Mouse (Mus musculus) spleen, postnatal 10 days (tissue): ENCODE results near the gene B430305J03Rik.

ENCODE experiments used
- DNase-seq, 2 experiments: peaks; one replicate each; pipeline ENCODE4 v3.0.0; 2021 to 2022; ENCODE audit warnings: low spot score in 2 of 2

Gene B430305J03Rik

DNA sequence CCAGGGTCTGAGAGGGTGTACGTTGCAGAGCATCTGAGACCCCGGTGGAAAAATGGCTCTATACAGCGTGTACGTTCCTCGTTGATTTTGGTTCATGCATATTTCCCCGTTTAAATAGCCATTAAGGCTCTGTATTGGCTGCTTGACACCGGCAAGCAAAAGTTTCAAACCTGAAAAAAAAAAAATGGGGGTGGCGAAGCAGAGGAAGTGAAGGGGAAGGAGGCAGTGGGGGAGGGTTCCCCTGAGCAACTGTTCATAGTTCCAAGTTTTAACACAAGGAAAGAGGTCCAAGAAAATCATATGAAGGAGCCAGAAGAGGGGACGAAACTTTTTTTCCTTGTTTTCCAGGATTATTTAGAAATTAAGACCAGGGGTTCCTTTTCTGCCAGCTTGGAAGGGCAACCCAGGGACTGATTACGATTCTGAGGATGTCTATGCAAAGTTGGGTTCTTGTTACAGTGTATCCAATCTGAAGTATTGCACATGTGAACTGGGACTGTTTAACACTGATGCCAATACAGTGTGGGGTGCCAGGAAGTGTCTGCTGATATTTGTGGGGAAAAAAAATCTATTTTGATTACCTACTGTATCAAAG, at the start of gene B430305J03Rik:
B430305J03Rik (minus strand) TSS at position 173 of the 595 bp plus-strand sequence.
- DNase-seq = peak in 1 of 2 experiments; percentile 38

DNA sequence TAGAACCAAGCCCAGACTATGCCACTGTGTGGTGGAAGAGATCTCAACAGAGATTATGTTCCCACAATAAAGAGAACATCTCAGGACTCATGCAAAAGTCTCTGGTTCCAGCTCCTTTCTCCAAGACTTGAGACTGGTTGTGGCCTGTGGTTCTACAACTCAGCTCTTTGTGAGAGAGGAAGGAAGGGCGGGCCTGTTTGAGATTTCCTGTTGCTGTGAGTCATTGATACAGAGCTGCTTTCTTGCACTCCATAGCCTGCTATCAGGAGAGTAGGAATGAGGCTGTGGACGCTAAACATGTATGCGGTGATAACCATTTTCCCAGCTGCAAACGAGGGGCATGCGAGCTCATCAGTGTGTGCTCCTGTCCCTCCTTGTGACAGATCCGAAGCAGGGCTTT, 43.9 kb upstream of the B430305J03Rik start:
- peak in 1 of 2 experiments; percentile 20 for DNase-seq

DNA sequence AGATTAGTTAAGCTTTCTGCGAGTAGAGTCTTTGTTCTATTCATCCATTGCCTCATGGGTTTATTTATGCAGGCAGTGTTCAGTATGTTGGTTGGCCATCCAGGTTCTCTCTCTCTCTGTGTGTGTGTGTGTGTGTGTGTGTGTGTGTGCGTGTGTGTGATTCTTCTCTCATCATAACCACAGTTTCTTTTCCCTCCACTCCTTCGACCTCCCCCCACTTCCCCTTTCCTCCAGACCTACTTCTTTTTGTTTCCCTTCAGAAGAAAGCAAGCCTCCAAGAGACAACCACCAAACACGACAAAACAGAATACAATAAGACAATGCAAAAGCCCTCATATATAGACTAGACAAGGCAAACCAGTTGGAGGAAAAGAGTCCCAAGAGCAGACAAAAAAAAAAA, 41.2 kb upstream of the B430305J03Rik start:
- no peak for DNase-seq

DNA sequence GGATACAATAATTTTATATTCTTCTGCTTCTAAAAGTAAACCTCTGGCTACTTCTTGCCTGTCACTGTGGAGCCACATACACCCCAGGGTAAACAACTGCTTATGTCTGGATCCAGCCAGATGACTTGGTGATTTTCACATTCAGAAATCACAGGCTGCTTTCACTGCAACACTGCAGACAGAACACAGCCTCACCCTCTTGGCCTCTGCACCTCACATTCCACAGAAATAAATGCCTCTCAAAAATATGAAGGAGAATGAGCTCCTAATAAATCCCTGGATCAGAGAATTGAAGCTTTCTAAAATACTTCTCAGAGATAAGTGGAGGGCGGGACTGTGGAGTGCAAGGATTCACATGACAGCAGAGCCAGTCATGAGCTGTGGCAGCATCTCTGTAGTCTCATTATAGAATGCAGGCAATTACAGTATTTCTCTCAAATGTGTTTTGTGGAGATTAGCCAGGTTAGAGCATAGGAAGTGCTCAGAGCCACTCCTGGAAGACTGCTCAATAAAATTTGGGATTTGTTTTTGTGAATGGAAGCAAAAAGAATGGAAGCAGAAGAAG, 35.2 kb upstream of the B430305J03Rik start:
- no peak for DNase-seq

DNA sequence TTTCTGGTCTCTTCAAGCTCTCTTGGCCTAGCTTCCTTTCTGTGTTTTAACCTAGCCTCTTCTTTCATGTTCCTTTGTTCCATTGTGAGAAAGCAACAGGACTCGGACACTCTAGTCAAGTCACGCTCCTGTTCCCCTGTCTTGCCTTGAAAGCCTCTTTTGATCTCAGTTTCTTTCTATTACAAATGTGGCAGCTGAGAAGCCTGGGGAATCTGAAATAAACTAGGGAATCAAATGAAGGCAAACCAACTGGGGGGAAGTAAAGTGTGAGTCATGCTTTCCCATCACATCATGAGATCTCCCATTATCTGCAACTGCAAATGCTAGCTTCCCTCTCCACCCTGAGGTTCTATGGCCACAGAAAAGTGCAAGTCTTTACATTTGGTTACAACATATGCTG, 31.0 kb upstream of the B430305J03Rik start:
- DNase-seq = no peak

DNA sequence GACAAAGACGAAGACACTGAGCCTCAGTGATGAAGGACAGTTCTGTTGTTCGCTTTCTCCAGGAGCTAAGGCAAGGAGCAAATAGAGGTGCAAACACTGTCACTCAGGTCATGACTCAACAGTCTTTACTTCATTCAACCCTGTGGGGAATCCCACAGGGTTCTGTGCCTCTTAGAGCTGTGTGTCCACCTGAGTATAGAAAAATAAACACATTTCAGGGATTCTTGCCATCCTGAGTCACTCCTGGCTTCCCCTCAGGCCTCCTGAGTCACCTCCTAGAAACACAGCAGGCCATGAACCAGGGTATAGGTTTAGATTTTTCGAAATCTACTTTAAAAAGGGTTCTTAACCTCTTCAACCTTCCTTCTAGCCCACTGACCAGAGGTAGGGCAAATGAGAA, 29.6 kb upstream of the B430305J03Rik start:
- no peak for DNase-seq

DNA sequence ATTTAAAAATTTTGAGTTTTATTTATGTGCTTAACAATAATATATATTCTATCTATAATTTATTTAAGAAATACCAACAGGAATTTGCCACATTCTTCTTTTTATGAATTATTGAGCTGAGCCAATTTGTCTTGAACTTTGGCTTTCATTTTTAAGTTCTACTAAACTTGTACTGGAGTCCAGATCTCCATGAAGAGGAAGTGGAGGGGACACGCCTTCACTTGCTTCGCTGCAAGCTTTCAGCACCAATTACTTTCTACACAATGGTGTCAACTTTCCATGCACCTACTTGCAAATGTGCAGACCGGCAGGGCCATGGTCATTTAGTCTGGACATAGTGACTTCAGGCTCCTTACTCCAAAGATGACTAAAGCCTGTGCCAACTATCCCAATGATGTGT, 27.8 kb upstream of the B430305J03Rik start:
- DNase-seq = no peak

DNA sequence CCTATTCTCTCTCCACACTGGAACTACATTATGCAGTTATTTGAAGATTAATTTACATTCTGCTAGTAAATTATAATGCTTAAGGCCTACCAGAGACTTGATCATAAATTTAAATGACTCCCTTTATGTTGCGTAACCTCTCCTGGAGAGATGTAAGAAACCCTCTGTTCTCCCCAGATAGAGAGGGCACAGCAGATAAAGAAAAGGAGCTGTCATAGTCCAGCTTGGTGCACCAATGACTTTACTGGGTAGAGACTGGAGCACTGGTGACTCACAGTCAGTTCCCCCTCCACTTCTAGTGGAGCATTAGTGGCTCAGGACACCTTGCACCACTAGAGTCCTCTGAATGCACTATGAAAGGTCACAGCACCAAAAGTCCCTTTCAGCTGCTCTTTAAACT, 27.1 kb upstream of the B430305J03Rik start:
- no peak for DNase-seq

DNA sequence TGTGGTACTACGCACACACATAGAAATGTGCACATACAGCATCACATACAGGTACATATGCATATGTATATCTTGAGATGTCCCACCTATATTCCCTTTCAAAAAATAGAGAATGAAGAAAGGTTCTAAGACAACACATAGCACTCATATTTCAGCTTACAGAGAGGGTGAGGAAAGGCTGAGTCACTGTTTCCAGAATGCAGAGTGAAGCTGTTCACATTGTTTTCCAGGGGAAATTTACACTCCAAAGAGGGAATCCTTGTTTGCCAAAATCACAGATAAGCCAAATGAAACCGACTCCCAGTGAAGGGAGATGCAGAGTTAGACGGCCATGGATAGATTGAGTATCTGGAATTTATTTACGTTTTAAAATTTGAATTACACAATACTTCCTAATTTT, 25.8 kb upstream of the B430305J03Rik start:
- no peak for DNase-seq

DNA sequence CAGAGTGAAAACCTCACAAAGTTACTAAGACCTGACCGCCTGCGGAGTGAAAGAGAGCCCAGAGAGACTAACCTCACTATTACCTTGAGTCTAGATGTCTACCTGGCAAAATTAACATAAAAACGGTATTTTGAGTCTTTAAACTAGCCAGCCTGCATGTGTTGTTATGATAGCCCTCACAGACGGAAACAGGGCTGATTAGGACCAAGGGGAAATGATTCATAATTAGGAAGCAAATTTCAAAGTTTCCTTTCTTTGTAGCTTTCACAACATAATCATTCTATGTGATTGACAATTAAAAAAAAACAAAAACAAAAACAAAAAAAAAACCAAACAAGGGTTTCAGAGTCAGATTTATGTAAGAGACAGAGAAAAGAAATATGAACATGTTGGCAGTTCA, 20.6 kb upstream of the B430305J03Rik start:
- DNase-seq = no peak

DNA sequence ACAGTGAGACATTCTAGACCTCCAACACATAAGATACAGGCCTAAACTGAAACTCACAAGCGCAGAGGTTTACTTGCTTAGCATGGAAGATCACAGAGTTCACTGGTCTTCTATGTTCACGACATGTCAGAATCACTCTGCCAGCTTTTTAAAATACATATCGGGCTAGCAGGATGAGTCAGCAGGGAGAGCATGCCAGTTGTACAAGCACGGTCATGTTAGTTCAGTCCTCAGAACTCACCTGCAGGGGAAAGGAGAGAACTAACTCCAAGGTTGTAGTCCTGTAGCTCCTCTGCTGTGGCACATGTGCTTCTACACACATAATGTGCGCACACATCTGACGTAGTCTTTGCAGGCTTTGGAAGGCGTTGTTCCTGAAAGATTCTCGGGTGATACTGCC, 10.2 kb upstream of the B430305J03Rik start:
- no peak for DNase-seq

DNA sequence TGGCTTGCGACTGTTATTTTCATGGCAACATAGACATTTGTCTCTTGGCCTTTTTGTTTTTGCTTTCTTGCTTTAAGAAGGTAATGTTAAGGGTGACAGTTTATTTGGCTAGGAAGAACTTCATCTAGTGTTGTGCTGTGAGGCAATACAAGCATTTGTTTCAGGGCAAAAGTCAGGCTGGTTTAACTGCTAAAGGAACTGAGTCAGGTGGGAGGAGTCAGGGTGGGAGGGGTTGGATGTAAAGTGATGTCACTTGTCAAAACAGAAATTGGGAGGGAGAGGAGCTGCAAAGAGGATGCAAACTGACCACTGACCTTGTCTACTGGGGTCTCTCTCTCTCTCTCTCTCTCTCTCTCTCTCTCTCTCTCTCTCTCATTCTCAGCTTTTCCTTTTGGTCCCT, 2.7 kb upstream of the B430305J03Rik start:
- DNase-seq = no peak

DNA sequence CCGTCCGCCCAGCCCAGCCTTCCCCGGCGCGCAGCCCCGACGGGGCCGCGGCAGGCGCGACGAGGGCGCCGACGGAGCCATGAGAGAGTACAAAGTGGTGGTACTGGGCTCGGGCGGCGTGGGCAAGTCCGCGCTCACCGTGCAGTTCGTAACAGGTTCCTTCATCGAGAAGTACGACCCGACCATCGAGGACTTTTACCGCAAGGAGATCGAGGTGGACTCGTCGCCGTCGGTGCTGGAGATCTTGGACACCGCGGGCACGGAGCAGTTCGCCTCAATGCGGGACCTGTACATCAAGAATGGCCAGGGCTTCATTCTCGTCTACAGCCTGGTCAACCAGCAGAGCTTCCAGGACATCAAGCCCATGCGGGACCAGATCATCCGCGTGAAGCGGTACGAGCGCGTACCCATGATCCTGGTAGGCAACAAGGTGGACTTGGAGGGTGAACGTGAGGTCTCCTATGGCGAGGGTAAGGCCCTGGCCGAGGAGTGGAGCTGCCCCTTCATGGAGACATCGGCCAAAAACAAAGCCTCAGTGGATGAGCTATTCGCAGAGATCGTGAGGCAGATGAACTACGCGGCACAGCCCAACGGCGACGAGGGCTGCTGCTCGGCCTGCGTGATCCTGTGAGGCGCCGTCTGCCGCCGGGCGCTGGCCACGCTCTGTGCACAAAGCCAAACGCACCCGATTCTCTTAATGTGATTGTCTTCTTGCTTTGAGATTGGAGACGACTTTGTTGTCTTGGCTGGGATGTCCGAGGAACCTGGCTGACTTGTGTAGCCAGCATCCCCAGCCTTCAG, 573 bp downstream of the B430305J03Rik start:
- peak; percentile 59 to 70 for DNase-seq

DNA sequence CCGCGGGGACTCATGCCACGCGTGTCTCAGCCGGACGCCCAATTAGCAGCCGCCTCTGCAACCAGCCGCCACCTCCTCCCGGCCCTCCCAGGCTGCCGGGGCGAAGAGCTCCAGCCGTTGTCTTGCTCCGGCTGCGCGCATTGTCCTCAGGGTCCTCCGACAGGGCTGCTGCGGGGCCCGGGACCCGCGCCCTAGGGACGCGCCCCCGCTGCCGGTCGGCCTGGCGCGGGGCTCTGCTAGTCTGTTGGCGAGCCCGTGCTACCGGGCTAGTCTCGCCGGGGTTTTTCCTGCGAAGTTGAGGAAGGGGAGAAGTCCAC, 1.1 kb downstream of the B430305J03Rik start:
- DNase-seq = no peak

DNA sequence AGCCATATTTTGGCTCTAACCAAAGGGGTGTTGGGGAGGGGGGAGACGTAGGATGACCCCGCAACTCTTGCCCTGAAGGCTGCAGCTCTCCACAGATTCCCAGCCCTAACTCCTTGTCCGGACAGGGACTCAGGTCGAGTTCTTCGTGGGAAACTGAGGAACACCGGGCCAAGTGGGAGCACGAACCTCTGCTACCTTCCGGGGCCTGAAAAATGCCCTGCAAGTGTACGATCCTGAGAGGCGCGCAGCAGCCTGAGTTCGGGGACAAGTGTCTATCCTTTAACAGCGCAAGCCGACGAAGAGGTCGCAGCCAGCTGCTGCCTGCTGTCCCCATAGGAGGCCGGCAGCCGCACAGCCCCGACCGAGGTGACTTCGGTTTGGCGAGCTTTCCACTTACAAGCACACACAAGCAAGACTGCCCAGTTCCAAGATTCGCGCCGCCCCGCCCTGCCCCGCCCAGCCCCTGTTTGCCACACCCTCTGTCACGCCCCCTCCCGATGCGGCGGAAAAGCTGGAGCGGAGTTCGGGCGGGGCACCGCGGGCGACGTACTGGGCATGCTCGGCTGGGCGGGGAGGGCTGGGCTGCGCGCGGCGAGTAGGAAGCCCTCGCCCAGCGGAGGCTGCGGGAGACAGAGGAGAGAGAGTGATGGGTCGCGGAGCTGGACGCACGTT, 1.6 kb downstream of the B430305J03Rik start:
- DNase-seq = peak; percentile 84 to 95

DNA sequence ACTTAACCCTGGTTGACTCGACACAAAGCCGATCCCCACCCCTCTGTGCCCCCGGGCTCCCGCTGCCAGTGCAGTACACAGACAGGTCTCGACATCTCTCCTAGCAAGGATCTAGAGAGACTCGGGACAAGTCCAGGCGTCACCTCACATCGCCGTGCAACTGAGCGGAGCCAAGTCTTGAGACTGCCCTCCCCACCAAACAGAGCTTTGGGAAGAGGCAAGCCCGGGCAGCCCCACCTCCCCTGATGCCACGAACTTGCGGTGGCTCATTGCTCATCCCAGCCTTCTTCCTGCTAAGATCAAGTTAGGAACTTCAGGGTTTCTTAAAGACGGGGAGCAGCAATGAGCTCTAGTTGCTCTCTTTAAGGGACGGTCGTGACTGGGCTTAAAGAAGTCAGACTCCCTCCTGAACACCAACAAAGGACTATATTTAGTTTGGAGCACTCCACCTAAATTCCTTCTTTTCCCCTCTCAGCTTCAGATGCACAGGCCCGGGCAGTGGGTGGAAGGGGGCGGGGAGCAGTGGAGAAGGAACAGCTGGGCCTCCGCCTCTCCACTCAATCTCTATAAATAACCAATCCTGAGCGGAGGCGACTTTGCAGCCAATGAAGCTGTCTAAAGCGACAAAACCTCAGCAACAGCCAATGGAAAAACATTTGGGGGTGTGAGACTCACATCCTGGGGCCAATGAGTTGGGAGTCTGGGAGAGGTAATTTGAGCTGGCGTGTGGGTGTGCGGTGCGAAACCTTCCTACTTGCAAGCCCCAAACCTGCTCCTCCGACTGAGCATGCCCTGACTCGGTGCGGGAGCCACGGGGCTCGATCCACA, 2.4 kb downstream of the B430305J03Rik start:
- DNase-seq = peak; percentile 41 to 76

DNA sequence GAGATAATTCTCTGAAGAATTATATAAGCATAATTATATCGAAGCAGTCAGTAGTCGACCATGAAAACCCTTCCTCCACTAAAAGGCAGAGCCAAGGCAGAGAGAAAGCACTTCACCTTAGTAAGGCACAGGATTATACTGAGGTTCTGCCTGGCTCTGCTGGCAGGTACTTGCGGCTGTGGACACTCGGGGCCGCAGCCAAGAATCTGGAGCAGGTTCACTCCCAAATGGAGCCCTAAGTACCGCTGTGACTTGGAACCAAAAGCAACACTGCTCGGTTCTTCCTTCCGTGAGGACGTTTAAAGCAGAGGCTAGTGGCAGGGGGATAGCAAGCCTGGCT, 3.0 kb downstream of the B430305J03Rik start:
- no peak for DNase-seq

DNA sequence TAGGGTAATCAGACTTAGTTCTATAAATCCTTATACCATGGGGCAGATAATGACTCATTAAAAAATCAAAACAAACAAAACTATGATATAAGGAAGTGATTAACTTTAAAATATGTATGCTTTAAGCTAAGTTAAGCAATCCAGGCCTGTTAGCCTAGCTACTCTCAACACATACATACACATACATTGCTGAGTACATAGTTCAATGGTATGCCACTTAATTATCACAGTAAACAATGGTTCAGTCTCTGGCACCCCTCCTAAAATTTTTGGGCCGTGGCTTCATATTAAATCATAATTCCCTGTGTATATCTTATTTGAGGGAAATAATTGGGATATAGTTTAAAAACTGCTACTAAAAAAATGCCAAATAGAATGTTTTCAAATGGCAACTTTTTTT, 4.4 kb downstream of the B430305J03Rik start, which contains the start of gene Rap2b:
Rap2b (plus strand) TSS at position 301 of the 400 bp plus-strand sequence.
- no peak for DNase-seq

DNA sequence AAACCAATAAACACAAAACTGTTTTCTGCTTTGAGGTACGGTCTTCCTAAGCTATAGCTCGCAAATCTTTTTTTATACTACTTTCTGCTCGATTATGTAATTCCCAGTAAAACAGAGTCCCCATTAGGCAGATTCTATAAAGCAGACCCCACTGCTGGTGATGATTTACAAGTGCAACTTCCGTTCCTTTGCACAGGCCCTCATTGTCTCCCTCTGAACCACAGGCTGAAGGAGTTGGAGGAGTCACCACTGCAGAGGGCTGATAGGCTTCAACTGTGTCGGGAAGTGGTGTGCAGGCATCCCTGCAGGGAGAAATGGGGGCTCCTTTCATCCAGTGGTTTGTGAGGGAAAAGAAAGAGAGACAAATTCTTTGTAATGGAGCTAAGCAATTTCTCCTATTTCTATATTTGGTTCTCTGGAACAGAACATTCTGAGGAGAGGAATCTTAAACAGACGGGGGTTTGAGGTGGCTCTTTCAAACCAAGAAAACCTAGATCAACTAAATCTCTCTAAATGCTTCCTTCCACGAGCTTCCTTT, 6.9 kb downstream of the B430305J03Rik start:
- DNase-seq = no peak

DNA sequence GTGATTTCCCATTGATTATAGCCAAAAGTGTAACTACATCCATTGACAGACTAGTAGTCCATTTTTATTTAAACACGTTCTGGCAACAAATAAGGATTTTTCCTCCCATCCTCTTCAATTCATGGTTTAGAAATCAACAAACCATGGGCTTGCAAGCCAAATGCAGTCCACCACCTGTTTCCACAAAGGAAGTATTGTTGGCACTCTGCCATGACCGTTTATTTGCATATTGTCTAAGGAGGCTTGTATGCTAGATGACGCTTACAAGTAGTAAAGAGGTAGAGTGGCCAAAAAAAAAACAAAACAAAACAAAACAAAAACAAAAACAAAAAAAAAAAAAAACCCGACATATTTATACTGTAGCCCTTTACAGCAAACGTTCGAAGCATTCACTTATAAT, 7.6 kb downstream of the B430305J03Rik start:
- peak in 1 of 2 experiments; percentile 33 for DNase-seq

DNA sequence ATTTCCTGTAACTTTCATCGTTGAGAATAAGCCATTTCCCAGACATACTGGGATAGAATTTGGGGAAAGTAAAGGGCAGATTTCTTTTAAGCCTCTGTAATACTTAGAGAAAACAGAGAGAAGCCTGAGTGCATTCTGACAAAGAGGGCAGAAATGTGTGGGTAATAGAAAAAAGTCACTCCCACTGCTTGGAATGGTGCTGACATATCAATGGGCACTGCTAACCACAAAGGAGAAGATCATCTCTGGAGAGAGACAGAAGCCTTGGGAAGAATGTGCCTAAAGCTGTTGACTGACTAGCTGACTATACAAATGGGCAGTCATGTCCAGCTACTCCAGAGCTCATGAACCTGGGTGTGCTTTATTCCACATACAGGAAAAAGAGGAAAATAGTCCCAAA, 10.3 kb downstream of the B430305J03Rik start:
- no peak for DNase-seq

DNA sequence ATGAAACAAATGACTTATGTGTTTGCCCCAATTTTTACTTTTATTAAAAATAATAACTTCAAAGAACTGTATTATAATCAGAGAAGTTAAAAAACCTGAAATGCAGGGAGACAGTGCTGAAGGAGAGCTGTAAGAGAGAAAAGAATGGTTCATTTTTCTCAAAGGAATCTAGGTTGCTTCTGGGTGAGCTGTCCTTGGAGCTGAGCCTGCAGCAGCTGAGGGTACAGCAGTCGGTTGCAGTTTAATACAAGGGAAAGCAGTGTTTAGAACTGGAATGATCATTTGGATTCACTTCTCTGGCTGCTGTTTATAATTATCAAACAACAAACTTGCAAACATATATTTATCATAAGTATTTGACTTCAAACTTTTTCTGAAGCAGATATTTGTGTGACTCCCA, 16.3 kb downstream of the B430305J03Rik start:
- DNase-seq = no peak
